Mouse (Mus musculus): Measurements from ENCODE around the gene Prpf4.
A peak's percentile ranks its signal among the peaks of the same experiment; 100 is the strongest.

Gene Prpf4

DNA sequence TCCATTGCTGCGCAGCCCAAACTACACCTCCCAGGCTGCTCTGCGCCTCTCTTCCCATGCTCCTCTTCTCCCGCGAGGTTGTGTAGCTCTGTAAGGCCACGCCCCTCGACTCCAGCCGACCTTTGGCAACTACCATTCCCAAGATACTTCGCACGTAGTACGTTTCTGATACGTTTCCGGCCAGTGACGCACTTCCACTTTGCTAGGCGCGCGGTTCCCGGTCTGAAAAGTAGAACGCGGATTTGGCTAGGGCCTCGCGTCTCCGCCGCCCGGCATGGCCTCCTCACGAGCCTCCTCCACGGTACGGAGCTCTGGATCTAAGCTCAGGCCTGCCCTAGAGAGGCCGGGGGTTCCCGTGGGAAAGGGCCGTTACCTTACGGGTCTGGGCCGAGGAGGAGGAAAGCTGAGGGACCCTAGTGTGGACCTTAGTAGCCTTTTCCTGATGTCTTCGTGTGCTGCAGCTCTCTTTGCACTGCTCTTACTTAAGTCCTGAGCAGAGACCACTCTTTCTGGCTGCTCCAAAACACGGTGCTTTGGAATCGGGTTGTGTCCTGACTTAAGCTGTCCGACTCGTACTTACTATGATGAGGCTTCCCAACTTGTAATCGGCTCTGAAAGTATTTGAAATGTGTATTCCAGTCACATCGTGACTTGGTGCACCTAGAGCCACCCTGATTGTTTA lies at the start of gene Prpf4, which contains the start of gene Cdc26:
Gene Prpf4, plus strand, starts transcription at position 197 of the 682 bp plus-strand sequence.
Gene Cdc26, minus strand, starts transcription at position 42 of the 682 bp plus-strand sequence.
- peak; percentile 94 to 96 for DNase-seq

DNA sequence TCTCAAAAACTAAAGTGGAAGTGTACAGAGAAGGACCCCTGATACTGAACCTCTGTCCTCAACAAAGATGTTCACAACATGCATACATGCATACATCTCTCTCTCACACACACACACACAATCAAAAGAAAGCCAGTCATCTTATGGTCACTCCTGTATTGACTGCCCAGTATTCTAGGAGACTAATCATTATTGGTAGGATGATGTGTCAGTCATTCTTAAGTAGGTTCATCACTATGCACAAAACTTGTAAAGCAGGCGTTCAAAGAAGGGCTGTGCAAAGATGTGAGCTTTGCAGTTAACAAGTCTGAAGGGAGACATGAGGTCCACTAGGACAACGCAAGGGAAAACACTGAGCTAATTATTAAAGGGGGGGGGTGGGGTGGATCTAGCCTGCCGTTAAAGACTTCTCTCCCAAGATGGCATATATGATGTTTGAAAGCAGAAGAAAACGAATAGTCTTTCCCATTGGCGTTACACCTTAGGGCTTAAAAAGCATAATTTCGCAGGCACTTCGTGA lies 49.3 kb upstream of the Prpf4 start:
- no peak for DNase-seq

DNA sequence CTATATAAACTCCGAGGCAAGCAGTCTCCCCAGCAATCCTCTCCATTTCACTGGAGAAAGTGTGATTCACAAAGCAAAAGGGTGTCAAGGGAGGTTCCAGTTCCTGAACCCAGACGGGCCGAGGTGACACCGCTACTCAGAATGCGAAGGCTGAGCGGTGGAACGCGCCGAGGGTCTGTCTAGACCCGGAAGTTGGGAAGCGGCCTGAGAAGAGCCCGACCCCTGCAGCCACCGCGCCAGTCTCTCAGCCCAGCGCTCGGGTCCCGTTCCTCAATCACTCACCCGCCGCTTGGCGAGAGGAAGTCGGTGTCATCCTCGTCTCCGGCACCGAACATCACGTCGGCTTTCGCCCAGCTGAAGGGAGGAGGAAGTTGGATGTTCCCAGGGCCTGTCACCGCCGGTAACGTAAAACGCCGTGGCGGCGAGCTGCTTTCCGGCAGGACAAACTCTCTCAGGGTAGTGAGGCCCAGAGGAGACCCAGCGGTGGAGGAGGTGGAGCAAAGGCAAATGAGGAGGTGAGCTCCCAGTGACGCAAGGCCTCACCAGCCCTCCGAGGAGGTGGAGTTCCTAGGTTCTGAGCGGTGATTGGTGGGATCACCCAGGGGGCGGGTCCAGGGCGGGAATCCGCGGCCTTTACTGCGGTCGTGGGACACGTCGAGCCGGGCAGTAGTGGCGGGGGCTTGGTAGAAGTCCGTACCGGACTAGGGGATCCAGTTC lies 48.4 kb upstream of the Prpf4 start, which contains the start of the genes Fkbp15 and Slc31a1:
Gene Fkbp15, minus strand, starts transcription at position 461 of the 717 bp plus-strand sequence.
Gene Slc31a1, plus strand, starts transcription at position 640 of the 717 bp plus-strand sequence.
- peak; percentile 92 to 95 for DNase-seq

DNA sequence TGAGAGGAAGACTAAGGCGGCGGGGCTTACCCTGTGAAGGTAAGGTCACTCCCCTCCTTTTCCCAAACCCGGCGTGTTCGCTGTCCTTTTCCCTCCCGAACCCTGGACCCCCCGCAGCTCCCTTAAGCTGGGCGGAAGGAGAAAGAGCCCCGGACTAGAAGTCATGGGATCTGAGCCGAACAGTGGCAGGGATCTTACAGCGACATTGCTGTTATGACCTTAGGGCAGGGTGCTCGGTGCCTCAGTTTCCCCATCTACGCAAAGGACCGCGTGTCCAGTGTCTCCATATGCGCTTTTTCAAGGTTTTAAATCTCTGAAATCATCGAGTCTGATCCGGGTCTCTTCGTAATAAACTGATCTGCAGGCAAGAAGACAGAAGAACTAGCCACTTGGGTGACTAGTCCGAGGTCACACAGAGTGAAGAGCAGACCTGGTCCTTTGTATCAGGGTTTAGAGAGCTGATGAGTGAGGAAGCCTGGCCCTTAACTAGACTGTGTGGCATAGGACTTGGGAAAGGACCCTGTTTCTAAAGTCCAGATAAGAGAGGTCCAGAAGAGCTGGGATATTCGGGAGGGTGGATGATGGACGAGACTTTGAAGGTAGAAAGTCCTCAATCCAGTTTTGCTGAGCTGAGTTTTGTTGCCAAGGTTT lies 47.7 kb upstream of the Prpf4 start:
- peak in 1 of 2 experiments; percentile 29 for DNase-seq

DNA sequence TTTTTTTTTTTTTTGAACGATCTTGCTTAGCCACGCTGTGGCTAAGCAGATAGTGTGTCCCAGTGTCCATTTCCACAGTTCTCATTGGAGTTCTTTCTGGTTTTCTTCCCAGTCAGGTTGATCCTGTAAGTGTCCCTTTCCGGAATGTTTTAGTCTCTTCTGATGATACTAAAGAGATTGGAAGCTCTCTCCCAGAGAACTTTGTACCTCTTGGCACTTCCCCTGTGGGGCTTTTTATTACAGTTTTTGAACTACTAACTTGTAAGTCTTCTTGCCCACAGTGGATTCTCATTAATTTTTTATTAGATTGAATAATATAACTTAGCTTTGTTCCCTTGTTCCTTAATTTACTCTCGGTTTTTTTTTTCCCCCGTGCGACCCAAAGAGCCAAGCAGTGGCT lies 47.0 kb upstream of the Prpf4 start:
- no peak for DNase-seq

DNA sequence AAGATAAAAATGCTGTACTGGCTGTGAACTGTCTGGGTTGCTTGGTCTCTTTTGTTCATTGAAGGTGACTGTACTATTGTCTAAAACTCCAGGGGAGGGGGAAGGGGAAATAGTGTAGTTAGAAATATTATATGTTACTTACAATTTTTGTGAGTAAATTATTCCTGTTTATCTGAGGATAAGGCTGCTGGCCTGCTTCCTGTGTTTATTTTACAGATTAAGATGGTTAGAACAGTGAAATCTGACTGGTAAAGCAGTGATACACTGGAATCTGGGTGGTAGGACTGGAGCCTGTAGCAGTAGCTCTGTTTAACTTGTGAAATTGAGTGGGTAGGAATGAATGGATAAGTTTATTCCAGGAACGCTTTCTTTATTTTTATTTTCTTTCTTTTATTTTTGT lies 46.6 kb upstream of the Prpf4 start:
- no peak for DNase-seq

DNA sequence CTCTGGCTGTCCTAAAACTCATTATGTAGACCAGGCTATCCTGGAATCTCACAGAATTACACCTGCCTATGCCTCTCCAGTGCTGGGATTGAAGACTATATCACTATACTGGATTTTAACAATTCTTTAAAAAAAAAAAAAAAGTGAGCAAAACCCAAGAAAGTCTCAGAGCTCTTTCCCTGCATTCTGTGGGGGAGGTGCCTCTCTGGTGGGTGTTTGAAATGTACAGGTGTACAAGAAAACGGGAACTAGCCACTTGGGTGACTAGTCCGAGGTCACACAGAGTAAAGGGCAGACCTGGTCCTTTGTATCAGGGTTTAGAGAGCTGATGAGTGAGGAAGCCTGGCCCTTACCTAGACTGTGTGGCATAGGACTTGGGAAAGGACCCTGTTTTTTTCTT lies 46.2 kb upstream of the Prpf4 start:
- peak; percentile 28 to 46 for DNase-seq

DNA sequence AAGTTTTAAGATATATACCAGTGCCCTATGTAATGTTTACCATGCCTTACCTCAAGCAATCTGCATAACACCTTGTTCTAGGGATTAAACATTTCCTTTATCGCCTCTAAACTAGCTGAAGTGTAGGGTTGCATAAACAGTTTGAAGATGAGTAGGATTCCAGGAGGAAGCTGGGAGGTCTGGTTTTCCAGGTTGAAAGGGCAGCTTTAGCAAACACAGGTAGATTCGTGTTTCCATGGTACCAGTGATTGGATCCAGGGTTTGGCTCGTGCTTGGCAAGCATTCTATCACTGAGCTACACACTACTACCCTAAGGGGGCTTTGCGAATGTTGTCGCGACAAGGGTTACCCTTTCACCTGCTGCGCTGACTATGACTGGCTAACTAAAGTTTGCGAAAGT lies 44.3 kb upstream of the Prpf4 start:
- DNase-seq = no peak

DNA sequence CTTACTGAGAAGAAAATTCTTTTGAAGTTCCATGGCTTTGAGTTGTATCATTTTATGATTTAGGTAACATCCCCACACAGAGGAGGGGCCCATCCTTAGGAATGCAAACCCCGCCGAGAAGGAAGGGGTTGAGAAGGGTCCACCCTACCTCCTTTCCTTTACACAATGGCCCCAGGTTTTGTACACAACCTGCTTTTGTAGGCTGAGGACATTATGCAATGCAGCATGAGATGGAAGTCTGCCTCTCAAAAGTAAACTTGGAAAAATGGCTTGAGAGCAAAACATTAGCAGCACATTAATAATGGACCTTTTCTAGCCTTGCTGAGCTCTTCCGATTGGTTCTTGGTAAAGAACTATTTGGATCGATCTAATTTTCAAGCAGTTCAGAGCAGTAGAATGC lies 42.3 kb upstream of the Prpf4 start:
- DNase-seq = no peak

DNA sequence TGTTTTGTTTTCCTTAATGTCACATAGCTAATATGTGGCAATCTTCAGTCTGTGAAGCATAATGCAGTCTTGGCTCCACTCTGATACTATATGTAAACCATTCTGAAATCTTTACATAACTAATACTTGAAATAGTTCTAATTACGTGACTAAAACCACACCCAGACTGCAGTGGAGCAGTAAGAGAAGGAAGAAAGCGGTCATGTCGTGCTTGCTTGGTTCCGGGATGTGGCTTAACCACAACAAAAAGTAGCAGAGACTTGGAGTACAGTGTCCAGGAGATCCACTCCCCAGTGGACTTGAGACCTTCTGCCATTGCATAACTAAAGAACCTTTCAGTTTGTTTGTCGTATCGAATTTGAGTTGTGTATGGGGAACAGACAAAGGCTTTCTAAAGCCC lies 41.0 kb upstream of the Prpf4 start:
- DNase-seq = no peak

DNA sequence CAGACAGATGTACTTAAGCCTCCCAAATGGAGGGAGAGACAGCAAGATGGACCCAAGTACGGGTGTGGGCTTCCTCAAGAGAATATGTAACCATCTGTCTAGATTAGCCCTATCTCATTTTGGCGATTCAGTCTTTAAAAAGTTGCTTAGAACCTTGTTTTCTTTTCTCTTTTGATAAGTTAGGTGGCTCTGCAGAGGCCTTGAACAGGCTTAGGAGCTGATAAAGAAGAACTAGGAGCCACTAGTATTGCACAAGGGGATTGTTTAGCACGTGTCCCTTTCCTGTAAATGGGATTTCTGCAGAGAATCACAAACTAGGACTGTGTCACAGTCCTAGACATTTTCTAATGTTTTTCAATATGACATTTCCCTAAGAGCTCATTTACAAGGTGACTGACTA lies 39.5 kb upstream of the Prpf4 start:
- DNase-seq = no peak

DNA sequence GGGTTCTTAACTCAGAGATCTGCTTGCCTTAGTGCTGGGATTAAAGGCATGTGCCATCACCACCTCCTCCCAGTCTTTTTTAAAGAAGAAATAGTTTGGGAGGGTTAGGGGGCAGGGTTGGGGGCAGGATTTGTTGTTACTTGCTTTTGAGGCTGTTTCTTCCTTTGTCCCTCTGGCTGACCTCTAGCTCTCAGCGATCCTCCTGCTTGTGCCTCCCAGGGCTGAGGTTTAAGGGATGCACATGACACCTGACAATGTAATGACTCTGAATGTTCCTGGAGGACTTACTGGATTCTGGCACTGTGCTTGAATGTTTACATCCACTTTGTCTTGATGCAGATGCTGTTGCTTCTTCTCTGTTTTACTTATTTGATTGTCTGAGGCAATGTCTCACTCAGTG lies 36.2 kb upstream of the Prpf4 start:
- DNase-seq = no peak

DNA sequence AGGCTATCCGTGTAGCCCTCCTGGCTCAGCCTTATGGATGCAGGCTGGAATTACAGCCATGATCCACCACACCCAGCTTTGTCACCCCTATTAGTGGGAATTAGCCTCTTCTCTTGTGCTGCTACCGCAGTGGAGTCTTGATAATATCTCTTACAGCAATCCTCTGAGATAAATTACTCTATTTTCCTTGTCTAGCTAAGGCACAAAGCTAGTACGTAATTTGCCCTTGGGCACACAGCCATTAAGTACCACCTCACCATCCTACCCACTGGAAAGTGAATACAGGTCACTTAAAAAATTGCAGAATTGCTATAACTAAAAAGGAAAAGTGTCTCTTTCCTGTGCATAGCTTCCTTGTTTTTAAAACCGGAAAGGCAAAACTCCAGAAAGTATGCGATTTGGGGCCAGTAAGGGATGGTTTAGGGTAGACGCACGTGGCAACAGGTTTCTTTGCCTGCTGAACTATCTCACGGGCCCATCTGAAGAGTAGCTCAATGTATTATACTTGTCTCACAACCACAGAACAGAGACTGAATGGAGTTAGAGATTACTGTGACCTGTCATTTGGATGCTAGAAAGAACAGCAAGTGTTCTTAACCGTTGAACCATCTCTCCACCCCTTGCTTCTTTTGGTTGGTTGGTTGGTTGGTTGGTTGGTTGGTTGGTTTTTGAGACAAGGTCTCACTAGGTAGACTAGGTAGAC lies 35.6 kb upstream of the Prpf4 start:
- no peak for DNase-seq

DNA sequence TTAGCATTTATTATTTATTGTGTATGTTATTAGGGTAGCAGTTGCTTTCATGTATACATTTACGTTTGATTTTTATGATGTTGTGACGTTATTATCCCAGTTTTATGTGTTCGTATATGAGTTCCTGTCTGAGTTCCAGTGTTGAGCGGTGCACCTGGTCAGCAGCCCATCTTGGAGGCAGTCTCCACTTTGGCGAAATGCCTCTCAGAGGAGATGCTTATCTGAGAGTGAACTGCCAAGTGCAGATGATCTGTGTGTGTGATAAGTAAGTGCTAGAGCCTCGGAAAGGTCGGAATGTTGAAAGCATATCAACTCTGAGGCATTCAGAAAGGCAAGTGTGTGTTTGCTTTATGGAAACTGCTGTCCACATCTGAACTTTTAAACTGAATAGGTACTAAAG lies 34.9 kb upstream of the Prpf4 start:
- no peak for DNase-seq

DNA sequence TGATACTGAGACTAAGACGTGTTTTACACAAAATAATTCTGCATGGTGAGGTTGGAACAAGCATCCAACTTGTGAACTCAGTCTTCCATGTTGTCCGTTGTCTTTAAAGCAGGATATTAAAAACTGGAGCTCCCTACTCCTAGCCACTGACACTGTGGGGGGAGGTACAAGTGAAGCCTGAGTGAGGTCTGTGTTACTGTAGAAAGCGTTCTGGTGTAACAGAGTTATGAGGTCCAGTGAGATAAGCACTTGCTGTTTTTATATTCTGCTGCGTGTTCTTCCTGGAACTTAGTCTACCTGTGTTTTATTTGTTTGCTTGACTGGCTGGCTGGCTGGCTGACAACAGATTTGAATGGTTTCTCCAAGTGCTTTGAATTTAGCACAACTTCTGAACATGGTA lies 34.3 kb upstream of the Prpf4 start:
- no peak for DNase-seq

DNA sequence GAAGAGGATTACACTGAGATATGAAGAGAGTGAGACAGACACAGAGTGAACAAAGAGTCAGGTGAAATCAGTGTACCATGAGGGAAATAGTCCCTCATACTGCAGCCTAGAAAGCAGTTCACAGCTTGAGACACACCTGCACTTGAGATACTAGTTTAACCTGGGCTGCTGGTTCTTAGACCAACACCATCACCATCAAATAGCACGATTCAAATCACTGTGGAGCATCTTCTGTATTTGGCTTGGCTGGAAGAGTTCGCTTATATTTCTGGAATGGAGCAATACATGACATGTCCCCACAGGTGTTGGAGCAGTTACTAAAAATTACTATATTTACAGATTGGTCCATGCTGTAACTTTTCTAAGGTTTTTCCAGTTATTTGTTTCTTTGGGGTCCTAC lies 32.5 kb upstream of the Prpf4 start:
- DNase-seq = no peak

DNA sequence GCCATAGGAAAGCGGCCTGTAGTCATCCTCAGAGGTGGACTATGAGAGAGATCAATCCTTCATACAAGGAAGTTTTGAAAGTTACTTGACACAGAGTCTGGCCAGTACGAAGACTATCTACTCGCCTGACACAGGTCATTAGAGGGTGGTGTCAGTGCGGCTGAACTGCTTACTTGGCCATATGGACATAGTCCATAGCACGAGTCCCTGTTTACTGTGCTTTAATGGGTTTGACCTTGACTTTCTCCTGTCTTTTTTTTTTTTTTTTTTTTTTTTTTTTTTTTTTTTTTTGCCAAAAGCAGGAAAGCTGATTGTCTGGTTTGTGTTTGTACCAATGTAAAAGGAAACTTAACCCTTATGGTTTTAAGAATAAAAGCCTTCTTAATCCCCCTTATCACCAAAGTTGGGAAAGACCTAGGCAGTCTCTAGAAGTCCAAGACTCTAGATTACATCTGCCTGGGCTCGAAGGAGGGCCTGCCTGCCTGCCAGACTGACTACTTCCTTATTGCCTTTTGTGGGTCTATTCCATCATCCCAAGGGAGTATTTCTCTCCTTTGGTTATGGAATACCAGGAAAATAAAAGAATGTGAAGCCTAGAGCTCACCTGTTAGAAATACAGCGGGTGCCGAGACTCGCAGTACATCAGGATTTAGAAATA lies 28.7 kb upstream of the Prpf4 start:
- no peak for DNase-seq

DNA sequence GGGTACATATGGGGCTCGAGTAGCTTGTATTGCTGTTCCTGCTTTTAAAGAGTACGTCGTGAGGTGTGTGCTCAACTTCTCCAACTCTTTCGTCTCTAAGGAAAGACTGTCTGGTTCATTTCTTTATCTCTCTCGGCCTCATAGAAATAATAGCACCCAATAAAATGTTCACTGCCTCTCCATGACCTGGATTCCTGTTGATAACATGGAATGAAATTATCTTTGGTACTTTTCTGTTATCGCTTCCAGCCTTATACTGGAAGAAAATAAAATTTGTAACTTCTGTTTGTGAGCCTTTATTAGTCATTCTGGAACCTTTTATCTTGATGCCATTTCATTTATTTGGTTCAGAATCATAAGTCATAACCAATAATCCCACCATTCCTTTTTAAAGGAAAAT lies 25.4 kb upstream of the Prpf4 start:
- DNase-seq = no peak

DNA sequence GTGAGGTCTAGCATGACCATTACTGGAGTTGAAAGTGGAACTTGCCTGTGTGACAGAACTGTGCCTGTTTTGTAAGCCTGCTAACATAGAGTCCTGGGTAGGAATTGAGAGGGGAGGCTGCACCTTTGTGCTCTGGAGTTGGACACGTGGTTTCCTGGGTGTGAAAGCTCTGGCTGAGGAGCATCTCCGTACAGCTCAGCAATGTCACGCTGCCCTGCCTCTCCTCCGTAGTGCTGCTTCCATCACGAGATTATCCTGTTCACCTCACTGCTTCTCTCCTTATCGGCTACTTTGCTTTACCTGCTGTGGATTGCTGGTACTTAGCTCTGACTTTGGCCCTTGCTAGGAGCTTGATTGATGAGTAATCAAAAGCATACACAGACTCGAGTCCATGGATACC lies 24.8 kb upstream of the Prpf4 start:
- DNase-seq = no peak

DNA sequence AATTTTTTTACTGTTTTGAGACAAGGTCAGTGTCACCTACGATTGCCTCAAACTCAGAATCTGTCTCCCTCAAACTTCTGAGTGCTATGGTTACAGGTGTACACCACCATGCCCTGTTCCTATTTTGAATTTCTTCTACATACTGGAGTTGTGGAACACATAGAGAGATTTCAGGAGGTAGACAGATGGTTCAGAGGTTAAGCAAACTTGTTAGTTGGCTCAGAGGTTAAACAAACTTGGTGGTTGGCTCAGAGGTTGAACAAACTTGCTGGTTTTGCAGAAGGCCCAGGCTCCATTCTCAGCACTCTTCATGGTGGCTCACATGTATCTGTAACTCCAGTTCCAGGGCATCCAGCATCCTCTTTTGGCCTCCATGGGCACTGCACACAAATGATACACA lies 24.4 kb upstream of the Prpf4 start:
- DNase-seq = no peak

DNA sequence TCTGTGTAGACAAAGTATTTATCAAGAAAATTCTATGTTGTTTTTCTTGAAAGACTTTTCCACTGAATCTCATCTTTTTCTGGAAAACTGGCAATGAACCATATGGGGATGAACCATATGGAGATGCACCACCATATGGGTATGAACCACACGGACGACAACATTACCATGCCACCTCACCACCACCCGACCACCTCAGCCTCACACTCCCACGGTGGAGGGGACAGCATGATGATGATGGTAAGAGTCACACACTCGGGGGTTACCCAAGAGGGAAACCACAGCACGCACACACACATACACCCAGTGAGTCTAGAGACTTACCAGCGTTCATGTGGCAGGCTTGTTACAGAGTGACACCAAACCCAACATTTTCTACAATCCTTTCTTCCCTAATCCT lies 23.2 kb upstream of the Prpf4 start:
- DNase-seq = no peak

Measured in B cell, adult 2 months (primary cell).